Mouse (Mus musculus) megakaryocyte-erythroid progenitor cell, adult 5-6 weeks (primary cell): Measurements from ENCODE around the gene Wnt11. TPM values are rescaled to one million over a fixed set of nuclear protein-coding genes. Genes with fewer than 3 reads are reported as not detected.

Experiments
- ATAC-seq: replicated peaks from 2 replicates; pipeline ENCODE4 v1.8.0; 2016; ENCODE audit warnings: mild to moderate bottlenecking, inconsistent platforms; ENCODE audit not compliant: severe bottlenecking, poor library complexity, low FRiP score, low TSS enrichment
- total RNA-seq, 2 experiments: library from RNA; stranded (forward) in 1 of 2; stranded (reverse) in 1 of 2; fragments of 200-1000, 215-1000 nt in 1 of 2; fragments of >200 nt in 1 of 2; fragmentation: Nextera tagmentation in 1 of 2; gene quantifications; 2 replicates each; pipeline ENCODE4 v1.2.3; 2014 to 2017

Gene Wnt11
- not detected in 2 replicates for total RNA-seq (2014; fragmentation: Nextera tagmentation)
- total RNA-seq (2017), result not detected in 2 replicates

DNA sequence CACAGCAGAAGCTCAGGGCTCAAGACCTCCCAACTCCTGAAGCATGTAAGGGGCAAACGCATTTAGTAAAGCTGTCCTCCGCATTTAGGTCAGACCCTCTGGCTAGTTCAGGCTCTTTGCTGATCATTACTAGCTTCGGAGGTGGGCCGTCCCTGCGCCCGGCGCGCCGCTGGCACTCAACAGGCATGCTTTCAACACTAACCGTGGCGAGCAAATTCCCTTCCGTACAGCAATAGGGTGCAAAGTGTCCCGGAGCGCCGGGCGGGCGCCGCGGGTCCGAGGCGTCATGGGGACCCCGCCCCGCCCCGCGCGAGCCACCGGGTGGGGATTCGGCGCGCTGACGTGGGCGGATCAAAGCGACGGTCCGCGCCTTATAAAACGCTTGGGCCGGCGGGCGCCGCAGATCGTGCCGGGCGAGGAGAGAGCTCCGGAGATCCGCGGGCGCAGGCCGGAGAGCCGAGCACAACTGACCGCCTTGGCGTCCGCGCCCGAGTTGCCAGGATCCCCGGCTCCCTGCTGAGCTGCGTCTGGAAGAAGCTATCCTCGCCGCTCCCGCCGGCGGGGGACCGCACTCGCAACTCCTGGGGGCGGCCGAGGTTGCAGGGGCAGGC is at the start of gene Wnt11:
Gene Wnt11 (plus strand): TSS at position 402 of the 611 bp plus-strand sequence.
- ATAC-seq, result no peak

GRCm38 (mm10) chr7:98786792-98787612 is 47.9 kb upstream of the Wnt11 start:
- no peak for ATAC-seq

DNA sequence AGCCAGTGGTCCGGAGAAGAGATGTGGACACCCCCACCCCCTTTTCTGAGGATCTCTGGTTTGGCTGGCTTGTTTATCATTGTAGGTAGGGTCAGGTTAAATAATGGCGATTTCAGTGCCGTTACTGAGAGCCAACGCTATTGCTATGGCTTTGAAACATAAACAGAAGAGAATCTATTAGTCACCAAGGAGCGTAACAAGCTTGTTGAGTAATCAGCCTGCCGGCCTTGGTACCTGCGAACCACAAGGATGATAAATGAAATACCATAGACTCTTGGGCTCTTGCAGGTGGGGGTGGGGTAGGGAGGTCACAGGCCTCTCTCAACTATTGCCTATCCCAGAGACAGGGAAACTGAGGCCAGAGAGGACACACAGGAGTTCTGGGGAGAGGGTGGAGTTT is 46.2 kb upstream of the Wnt11 start:
- ATAC-seq, result no peak

DNA sequence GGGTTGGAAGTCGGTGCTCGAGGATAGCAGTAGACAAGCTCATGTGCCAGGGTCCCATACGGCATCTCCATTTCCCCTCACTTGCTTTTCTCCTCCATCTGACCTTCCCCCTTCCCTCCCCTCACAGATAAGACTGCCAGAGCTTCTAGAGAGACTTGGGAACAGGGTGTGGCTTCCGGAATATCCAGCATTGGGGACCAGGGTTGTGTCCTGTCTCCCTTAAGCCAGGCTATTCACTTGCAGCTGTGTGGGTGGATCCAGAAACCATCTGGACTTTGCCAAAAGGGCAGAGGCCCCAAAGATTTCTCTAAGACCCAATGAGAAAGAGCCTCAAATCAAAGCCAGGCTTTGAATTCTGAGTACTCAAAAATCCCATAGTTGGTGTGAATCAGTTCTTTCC is 45.8 kb upstream of the Wnt11 start:
- ATAC-seq, result no peak

DNA sequence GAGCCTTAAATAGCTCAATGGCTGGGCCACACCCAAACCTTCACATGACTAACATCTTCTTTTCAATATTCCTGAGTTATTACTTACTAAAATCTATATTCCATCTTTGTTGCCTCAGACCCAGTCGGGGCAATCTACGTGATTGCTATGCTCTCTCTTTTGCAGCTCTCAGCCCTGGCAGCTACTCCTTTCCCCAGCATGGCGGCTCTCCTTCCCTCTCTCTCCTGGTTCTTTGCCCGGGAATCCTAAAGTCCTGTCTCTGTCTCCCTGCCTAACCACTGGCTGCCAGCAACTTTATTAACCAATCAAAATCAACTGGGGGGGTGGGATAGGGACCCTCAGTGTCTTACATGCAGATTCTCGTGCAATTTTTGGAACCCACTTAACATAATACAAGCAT is 43.0 kb upstream of the Wnt11 start:
- ATAC-seq, result no peak

GRCm38 (mm10) chr7:98793811-98794210 is 41.1 kb upstream of the Wnt11 start:
- ATAC-seq, result no peak

DNA sequence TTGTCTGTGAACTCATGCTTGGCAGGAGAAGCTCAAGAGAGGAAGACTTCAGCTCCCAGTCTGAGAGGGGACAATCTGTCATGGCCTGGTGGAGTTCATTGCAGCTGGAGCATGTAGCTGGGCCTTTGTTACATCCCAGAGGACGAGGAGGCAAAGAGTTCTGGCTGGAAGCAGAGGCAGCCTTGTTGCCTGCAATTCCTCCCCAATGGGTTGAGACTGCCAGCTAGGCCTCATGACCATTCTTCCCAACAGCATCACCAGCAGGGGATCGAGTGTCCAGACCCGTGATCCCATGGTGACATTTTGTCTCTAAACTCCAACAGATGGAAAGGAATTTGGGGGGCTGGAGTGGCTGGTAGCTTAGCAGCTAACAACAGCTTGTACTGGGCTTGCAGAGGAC is 40.5 kb upstream of the Wnt11 start:
- ATAC-seq, result no peak

- no peak for ATAC-seq
Measured at GRCm38 (mm10) chr7:98795637-98796036, 39.3 kb upstream of the Wnt11 start.

GRCm38 (mm10) chr7:98797347-98798133 is 37.4 kb upstream of the Wnt11 start:
- ATAC-seq, result no peak

DNA sequence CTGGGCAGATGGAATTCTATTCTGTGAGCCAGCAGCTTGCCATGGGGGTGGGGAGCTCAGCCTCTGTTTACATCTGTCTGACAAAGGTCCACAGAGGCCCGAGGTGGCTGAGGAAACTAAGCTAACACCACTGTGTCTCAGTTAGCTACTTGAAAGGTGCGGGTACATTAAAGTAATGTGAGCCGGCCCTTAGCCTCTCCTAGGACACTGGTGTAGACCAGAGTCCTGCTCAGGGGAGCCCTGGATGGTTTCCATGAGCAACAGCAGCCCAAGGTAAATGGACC is 36.8 kb upstream of the Wnt11 start:
- no peak for ATAC-seq

DNA sequence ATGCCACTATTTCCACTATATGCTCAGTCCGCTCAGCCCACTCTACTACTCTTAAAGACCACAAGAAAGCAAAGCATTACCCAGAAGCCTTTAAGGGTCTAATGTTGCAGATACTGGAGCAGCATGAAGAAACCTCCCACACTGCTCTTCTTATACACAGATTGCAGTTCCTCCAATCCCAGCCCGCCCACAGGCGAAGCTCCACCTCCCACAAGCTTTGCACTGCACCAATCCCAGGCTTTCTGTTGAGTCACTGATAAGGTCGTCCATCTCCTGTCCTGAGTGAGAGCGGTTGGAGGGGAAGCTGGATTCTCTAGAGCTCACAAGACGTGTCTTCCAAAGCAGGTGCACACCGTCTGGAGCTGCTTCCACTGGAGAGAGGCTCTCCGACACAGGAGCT is 34.5 kb upstream of the Wnt11 start:
- 0 out of 2 replicates have a peak, but pooled peaks have one; percentile 33 for ATAC-seq

- ATAC-seq, result no peak
Measured at GRCm38 (mm10) chr7:98801086-98801485, 33.8 kb upstream of the Wnt11 start.

DNA sequence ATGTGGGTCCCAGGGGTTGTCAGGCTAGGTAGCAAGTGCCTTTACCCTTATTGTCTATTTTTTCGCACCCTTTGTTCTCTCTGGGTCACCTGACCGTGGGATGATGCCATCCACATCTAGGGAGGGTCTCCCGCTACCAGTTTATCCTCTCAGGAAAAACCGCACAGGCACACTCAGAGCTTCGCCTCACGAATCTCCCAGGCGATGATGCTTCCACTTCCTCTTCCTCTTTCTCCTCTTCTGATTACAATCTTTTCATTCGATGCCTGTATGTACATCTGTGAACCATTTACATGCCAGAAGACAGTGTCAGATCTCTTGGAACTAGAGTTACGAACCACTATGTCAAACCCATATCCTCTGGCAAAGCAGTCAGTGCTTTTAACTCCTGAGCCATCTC is 31.7 kb upstream of the Wnt11 start:
- ATAC-seq, result no peak

GRCm38 (mm10) chr7:98804841-98805772 is 29.8 kb upstream of the Wnt11 start:
- ATAC-seq, result no peak

DNA sequence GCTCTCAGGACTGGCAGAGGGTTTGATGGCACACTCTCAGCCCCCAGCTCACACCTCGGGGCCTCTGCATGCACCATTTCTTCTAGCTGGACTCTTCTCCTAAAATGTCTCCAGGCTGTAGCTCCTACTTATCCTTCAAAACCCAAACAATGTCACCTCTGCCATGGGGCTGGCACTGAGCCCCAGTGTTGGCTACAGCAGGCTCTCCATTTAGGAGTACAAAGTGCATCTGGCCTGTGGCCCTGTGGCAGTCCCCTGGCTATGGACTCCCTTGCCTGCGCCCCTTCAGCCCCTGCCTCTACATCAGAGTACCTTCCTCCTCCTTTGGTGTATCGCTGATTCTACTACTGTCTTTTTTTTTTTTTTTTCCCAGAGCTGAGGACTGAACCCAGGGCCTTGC is 28.0 kb upstream of the Wnt11 start:
- no peak for ATAC-seq

GRCm38 (mm10) chr7:98809372-98809771 is 25.5 kb upstream of the Wnt11 start:
- ATAC-seq, result no peak

DNA sequence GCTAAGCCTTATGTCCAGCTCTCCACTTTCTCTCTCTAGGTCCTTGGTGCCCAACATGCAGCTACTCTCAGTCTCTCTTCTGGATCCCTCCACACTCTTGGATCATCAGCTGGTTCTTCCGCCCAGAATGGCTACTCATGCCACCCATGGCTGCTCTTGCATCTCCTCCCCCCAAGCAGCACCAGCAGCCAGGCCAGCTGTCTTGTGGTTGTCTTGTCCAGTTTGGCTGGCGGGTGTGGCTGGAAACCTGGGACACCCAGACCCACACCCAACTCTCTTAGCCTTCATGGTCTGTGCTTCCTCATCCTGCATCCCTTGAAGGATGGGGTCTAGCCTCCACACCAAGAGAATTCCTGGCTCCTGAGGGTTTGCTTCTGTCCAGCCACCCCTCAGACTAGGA is 24.3 kb upstream of the Wnt11 start:
- no peak for ATAC-seq

GRCm38 (mm10) chr7:98820501-98820900 is 14.4 kb upstream of the Wnt11 start:
- no peak for ATAC-seq

GRCm38 (mm10) chr7:98822881-98823280 is 12.0 kb upstream of the Wnt11 start:
- no peak for ATAC-seq
